Mouse (Mus musculus) CH12.LX (cell line): ENCODE results near the gene Rpl23. TPM values are rescaled to one million over a fixed set of nuclear protein-coding genes. Genes with fewer than 3 reads are reported as not detected.

Source experiments
- DNase-seq: peaks from one replicate; pipeline ENCODE4 v3.0.0-alpha.2; 2013; ENCODE audit errors: extremely low read depth
- H3K27ac ChIP-seq: 2 replicates; pipeline ENCODE4 v1.5.1; 2012; ENCODE audit warnings: low read depth, mild to moderate bottlenecking, control low read depth, moderate library complexity; ENCODE audit not compliant: insufficient read depth
- H3K27me3 ChIP-seq: replicated peaks from 2 replicates; pipeline ENCODE3; 2012; ENCODE audit warnings: inconsistent platforms
- H3K36me3 ChIP-seq, 2 experiments: replicated peaks in 1 of 2; 2 replicates each; pipeline versions ENCODE3 to v1.6.1; 2012; ENCODE audit warnings: inconsistent platforms in 1 of 2, low read length in 1 of 2, mild to moderate bottlenecking in 1 of 2, mixed read lengths in 1 of 2, moderate library complexity in 1 of 2; ENCODE audit not compliant: control insufficient read depth in 1 of 2, insufficient read depth in 1 of 2
- H3K4me1 ChIP-seq, 2 experiments: 2 replicates each; pipeline ENCODE4 v1.6.1; 2012; ENCODE audit warnings: inconsistent platforms in 1 of 2, moderate library complexity in 1 of 2; ENCODE audit not compliant: insufficient read depth in 2 of 2, control insufficient read depth in 1 of 2
- H3K4me2 ChIP-seq: 2 replicates; pipeline ENCODE4 v1.6.1; 2012; ENCODE audit warnings: low read depth, mild to moderate bottlenecking, control low read depth; ENCODE audit not compliant: poor library complexity, insufficient read depth, severe bottlenecking
- H3K4me3 ChIP-seq, 3 experiments: fragments of 150-350 bp in 1 of 3; sonication (generic) in 1 of 3; replicated peaks in 1 of 3; 2 replicates each; pipeline versions ENCODE3 to v1.5.1; 2011 to 2012; ENCODE audit warnings: low read depth in 2 of 3, low read length in 2 of 3, mild to moderate bottlenecking in 2 of 3, moderate library complexity in 2 of 3, control low read depth in 1 of 3, improper control_type of control experiment in 1 of 3, inconsistent platforms in 1 of 3, mixed read lengths in 1 of 3; ENCODE audit not compliant: poor library complexity in 1 of 3
- H3K79me2 ChIP-seq: replicated peaks from 2 replicates; pipeline ENCODE4 v1.6.1; 2012; ENCODE audit warnings: mild to moderate bottlenecking, moderate library complexity; ENCODE audit not compliant: control insufficient read depth, poor library complexity, insufficient read depth, severe bottlenecking; ENCODE audit errors: extremely low read depth
- H3K9ac ChIP-seq: 2 replicates; pipeline ENCODE4 v1.6.1; 2012; ENCODE audit warnings: low read depth, mild to moderate bottlenecking, control low read depth, moderate library complexity; ENCODE audit not compliant: insufficient read depth
- H3K9me3 ChIP-seq: replicated peaks from 2 replicates; pipeline ENCODE3; 2012; ENCODE audit warnings: low read length, inconsistent platforms, mixed read lengths
- BHLHE40 ChIP-seq: IDR thresholded peaks from 2 replicates; pipeline ENCODE4 v1.6.1; 2011; ENCODE audit warnings: mild to moderate bottlenecking, low read depth, low read length, improper control_type of control experiment
- CHD1 ChIP-seq: IDR thresholded peaks from 2 replicates; pipeline ENCODE4 v1.6.1; 2012; ENCODE audit warnings: low read depth, low read length, improper control_type of control experiment, inconsistent platforms
- CTCF ChIP-seq, 2 experiments: IDR thresholded peaks in 1 of 2; conservative IDR thresholded peaks in 1 of 2; 2 replicates each; pipeline ENCODE4 v1.5.1; 2011 to 2012; ENCODE audit warnings: low read depth in 2 of 2, low read length in 2 of 2, improper control_type of control experiment in 1 of 2, inconsistent platforms in 1 of 2, mild to moderate bottlenecking in 1 of 2, moderate library complexity in 1 of 2
- ELF1 ChIP-seq: IDR thresholded peaks from 2 replicates; pipeline ENCODE4 v1.6.1; 2014; ENCODE audit warnings: low read depth, mild to moderate bottlenecking, inconsistent platforms, low read length, improper control_type of control experiment
- EP300 ChIP-seq: IDR thresholded peaks from 2 replicates; pipeline ENCODE4 v1.6.1; 2011; ENCODE audit warnings: low read length, improper control_type of control experiment
- ETS1 ChIP-seq: conservative IDR thresholded peaks from 2 replicates; pipeline ENCODE4 v1.6.1; 2012; ENCODE audit warnings: low read depth, mild to moderate bottlenecking, inconsistent platforms, low read length, improper control_type of control experiment, moderate library complexity
- GABPA ChIP-seq: IDR thresholded peaks from 2 replicates; pipeline ENCODE4 v1.6.1; 2012; ENCODE audit warnings: low read depth, low read length, improper control_type of control experiment, inconsistent platforms; ENCODE audit not compliant: insufficient replicate concordance
- IRF4 ChIP-seq: IDR thresholded peaks from 2 replicates; pipeline ENCODE4 v1.6.1; 2014; ENCODE audit warnings: low read depth, mild to moderate bottlenecking, inconsistent platforms, low read length, improper control_type of control experiment
- JUN ChIP-seq: IDR thresholded peaks from 2 replicates; pipeline ENCODE4 v1.6.1; 2011; ENCODE audit warnings: low read depth, mild to moderate bottlenecking, low read length, improper control_type of control experiment, moderate library complexity; ENCODE audit not compliant: insufficient read depth
- JUND ChIP-seq: conservative IDR thresholded peaks from 2 replicates; pipeline ENCODE4 v1.6.1; 2011; ENCODE audit warnings: low read depth, low read length, improper control_type of control experiment
- KAT2A ChIP-seq: IDR thresholded peaks from 2 replicates; pipeline ENCODE4 v1.6.1; 2012; ENCODE audit warnings: low read length, improper control_type of control experiment, inconsistent platforms; ENCODE audit not compliant: insufficient replicate concordance
- MAFK ChIP-seq: IDR thresholded peaks from 2 replicates; pipeline ENCODE4 v1.6.1; 2011; ENCODE audit warnings: low read length, improper control_type of control experiment; ENCODE audit not compliant: insufficient replicate concordance
- MEF2A ChIP-seq: IDR thresholded peaks from 2 replicates; pipeline ENCODE4 v1.6.1; 2014; ENCODE audit warnings: low read depth, mild to moderate bottlenecking, inconsistent platforms, low read length, improper control_type of control experiment, borderline replicate concordance
- MXI1 ChIP-seq: IDR thresholded peaks from 2 replicates; pipeline ENCODE4 v1.6.1; 2011; ENCODE audit warnings: mild to moderate bottlenecking, low read depth, low read length, improper control_type of control experiment
- MYC ChIP-seq: IDR thresholded peaks from 2 replicates; pipeline ENCODE4 v1.6.1; 2011; ENCODE audit warnings: low read depth, mild to moderate bottlenecking, improper control_type of control experiment, low read length
- NELFE ChIP-seq: IDR thresholded peaks from 2 replicates; pipeline ENCODE4 v1.6.1; 2011; ENCODE audit warnings: low read depth, low read length, improper control_type of control experiment
- PAX5 ChIP-seq: IDR thresholded peaks from 2 replicates; pipeline ENCODE4 v1.6.1; 2012; ENCODE audit warnings: low read length, inconsistent platforms, mixed read lengths
- POLR2A ChIP-seq: IDR thresholded peaks from 2 replicates; pipeline ENCODE4 v1.6.1; 2011; ENCODE audit warnings: low read depth, mild to moderate bottlenecking, improper control_type of control experiment, low read length
- POLR2AphosphoS2 ChIP-seq: IDR thresholded peaks from 2 replicates; pipeline ENCODE4 v1.6.1; 2011; ENCODE audit warnings: low read depth, low read length, improper control_type of control experiment
- RAD21 ChIP-seq: IDR thresholded peaks from 2 replicates; pipeline ENCODE4 v1.6.1; 2011; ENCODE audit warnings: low read depth, mild to moderate bottlenecking, low read length, improper control_type of control experiment, moderate library complexity
- RCOR1 ChIP-seq: conservative IDR thresholded peaks from 2 replicates; pipeline ENCODE4 v1.6.1; 2012; ENCODE audit warnings: low read depth, mild to moderate bottlenecking, inconsistent platforms, low read length, improper control_type of control experiment
- SMC3 ChIP-seq: IDR thresholded peaks from 2 replicates; pipeline ENCODE4 v1.6.1; 2011; ENCODE audit warnings: low read depth, low read length, improper control_type of control experiment
- TBP ChIP-seq: conservative IDR thresholded peaks from 2 replicates; pipeline ENCODE4 v1.6.1; 2011; ENCODE audit warnings: low read depth, low read length, improper control_type of control experiment
- TCF12 ChIP-seq: IDR thresholded peaks from 2 replicates; pipeline ENCODE4 v1.6.1; 2014; ENCODE audit warnings: low read depth, mild to moderate bottlenecking, inconsistent platforms, low read length, improper control_type of control experiment
- UBTF ChIP-seq: IDR thresholded peaks from 2 replicates; pipeline ENCODE4 v1.6.1; 2012; ENCODE audit warnings: low read depth, mild to moderate bottlenecking, inconsistent platforms, low read length, improper control_type of control experiment, moderate library complexity
- USF1 ChIP-seq: IDR thresholded peaks from 2 replicates; pipeline ENCODE4 v1.6.1; 2014; ENCODE audit warnings: low read depth, mild to moderate bottlenecking, inconsistent platforms, low read length, improper control_type of control experiment
- USF2 ChIP-seq: conservative IDR thresholded peaks from 2 replicates; pipeline ENCODE4 v1.6.1; 2011; ENCODE audit warnings: low read depth, low read length, improper control_type of control experiment
- ZC3H11A ChIP-seq: IDR thresholded peaks from 2 replicates; pipeline ENCODE4 v1.6.1; 2012; ENCODE audit warnings: low read depth, mild to moderate bottlenecking, inconsistent platforms, low read length, improper control_type of control experiment
- ZKSCAN1 ChIP-seq: IDR thresholded peaks from 2 replicates; pipeline ENCODE4 v1.6.1; 2012; ENCODE audit warnings: low read depth, inconsistent platforms, low read length, improper control_type of control experiment, borderline replicate concordance
- ZMIZ1 ChIP-seq: IDR thresholded peaks from 2 replicates; pipeline ENCODE4 v1.6.1; 2012; ENCODE audit warnings: low read depth, mild to moderate bottlenecking, inconsistent platforms, low read length, improper control_type of control experiment
- ZNF384 ChIP-seq: IDR thresholded peaks from 2 replicates; pipeline ENCODE4 v1.6.1; 2012; ENCODE audit warnings: low read depth, low read length, improper control_type of control experiment, inconsistent platforms
- dilution Hi-C: fragments of 300-500 bp; cut with MboI; formaldehyde crosslinking; loops from 2 replicates; pipeline ENCODE4 v1.14.3; 2020; ENCODE audit warnings: low sequenced_read_pairs; ENCODE audit not compliant: extremely low pct_unique_long_range_greater_than_20kb, extremely low pct_ligation_motif_present
- in situ Hi-C: fragments of 300-500 bp; cut with MboI; formaldehyde crosslinking; loops from 3 replicates; pipeline ENCODE4 v1.14.3; 2019; ENCODE audit warnings: low sequenced_read_pairs, low pct_ligation_motif_present, low pct_unique_long_range_greater_than_20kb, mixed read lengths
- polyA plus RNA-seq: library from polyadenylated mRNA; unstranded; fragments of >175 nt; gene quantifications from 2 replicates; pipeline ENCODE4 v1.2.1, GENCODE M21; 2012; ENCODE audit warnings: low read depth; ENCODE audit not compliant: insufficient read length
- total RNA-seq, 2 experiments: library from RNA; depleted of rRNA; stranded (reverse); fragments of 300-350 nt in 1 of 2; fragments of >200 nt in 1 of 2; gene quantifications; 2 replicates each; pipeline ENCODE4 v1.2.3; 2012 to 2014

Rpl23 gene
- total and polyA plus RNA-seq, 3 experiments: 1,387 to 2,073 (median 1,878) TPM

DNA sequence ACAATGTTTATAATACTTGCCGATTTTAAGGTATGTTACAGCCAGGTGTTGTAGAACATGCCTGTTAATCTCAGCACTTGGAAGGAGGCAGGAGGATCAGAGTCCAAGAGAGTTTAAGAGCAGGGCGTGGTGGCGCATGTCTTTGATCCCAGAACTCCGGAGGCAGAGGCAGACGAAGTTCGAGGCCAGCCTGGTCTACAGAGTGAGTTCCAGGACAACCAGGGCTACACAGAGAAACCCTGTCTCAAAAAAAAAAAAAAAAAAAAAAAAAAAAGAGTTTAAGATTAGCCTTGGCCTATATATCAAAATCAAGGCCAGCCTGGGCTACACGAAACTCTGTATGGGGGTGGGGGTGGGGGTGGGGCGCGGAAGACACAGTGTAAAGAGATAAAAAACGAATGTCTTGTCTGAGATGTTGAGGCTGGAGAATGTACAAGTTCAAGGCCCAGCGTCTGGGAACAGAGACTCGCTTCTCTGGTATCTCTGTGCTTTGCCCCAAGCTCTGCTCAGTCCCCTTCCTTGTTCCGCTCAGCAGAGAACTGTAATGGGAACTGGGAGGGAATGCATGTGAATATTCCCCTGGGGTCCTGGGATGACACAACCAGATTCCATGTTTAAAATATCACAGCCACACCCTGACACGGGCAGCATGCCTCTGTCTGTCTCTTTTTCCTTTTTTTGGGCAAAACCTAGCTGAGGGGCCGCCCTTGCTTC, 15.3 kb upstream of the Rpl23 start:
- Histone ChIP-seq H3K27me3 (no peaks in the 10 kb centered on the region), H3K9me3 (no peaks in the 10 kb centered on the region), H3K27ac (no peak overlapping the region), H3K79me2 (no peaks in the 10 kb centered on the region), H3K4me3 (peak overlapping the region; percentile 7 to 79 (median 19)), H3K36me3 (peaks cover 0 to 2% of the 10 kb centered on the region in 2 experiments), H3K4me1 (peaks cover 14 to 53% of the 10 kb centered on the region in 2 experiments), H3K9ac (no peak overlapping the region), H3K4me2 (peak overlapping the region; percentile 12; the same call in 1 of the 2 replicates)
- peak; percentile 29; the same call in 1 of the 2 replicates for TF ChIP-seq ZNF384
- no peak for TF ChIP-seq TCF12
- no peak for TF ChIP-seq CTCF (conservative IDR thresholded peaks at IDR 0.05 in 1 of 2, IDR thresholded peaks at IDR 0.05 in 1 of 2; ENCODE audit: low read depth in 2 of 2, low read length in 2 of 2)
- TF ChIP-seq JUND: no peak
- TF ChIP-seq MXI1: no peak
- no peak for TF ChIP-seq ELF1
- peak; percentile 45 for DNase-seq
- in situ Hi-C loops (loop anchor here (5.0 kb wide), 3 partner anchors 45 to 190 kb away; partner anchors contain the start of genes B230217C12Rik, Fbxo47 and Plxdc1), dilution Hi-C loops (no loop called here)

DNA sequence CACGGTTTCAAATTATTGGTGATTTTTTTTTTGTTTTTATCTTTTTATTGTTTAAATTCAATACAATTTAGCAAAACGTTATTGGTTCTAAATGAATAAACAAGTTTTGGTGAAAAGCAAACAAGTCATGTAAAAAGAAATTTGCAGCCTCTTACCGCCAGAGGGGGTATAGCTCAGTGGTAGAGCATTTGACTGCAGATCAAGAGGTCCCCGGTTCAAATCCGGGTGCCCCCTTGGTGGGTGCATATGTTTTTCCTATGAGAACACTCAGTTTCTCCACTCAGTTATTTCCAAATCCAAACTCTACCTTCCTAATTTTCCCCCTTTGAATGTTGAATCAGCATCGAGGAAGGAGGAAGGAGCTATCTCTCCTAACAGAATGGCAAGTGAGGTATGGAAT, 14.7 kb upstream of the Rpl23 start:
- H3K9ac ChIP-seq: no peak overlapping the region
- dilution Hi-C loops: no loop called here
- H3K9me3 ChIP-seq: no peaks in the 10 kb centered on the region
- H3K4me1 ChIP-seq: peaks cover 13 to 51% of the 10 kb centered on the region in 2 experiments
- H3K79me2 ChIP-seq: no peaks in the 10 kb centered on the region
- H3K4me2 ChIP-seq: no peak overlapping the region
- peak; percentile 88 for DNase-seq
- H3K27ac ChIP-seq: no peak overlapping the region
- peak overlapping the region; percentile 7 to 26 (median 19) for H3K4me3 ChIP-seq
- in situ Hi-C loops: loop anchor here (5.0 kb wide), 3 partner anchors 45 to 190 kb away; partner anchors contain the start of genes B230217C12Rik, Fbxo47 and Plxdc1
- peaks cover 0 to under 1% of the 10 kb centered on the region in 2 experiments for H3K36me3 ChIP-seq
- H3K27me3 ChIP-seq: no peaks in the 10 kb centered on the region
- TF ChIP-seq TBP (peak; percentile 100), ZKSCAN1 (no peak), ETS1 (no peak), CHD1 (no peak), JUN (no peak), MAFK (peak; percentile 99), IRF4 (no peak), RAD21 (no peak; the same call in 1 of the 2 replicates), ZC3H11A (no peak), MEF2A (no peak), USF1 (no peak), BHLHE40 (no peak), PAX5 (no peak), MYC (no peak), UBTF (no peak), POLR2A (no peak), ELF1 (peak; percentile 99), RCOR1 (no peak), KAT2A (peak; percentile 88; the same call in 1 of the 2 replicates), NELFE (no peak), POLR2AphosphoS2 (no peak), ZMIZ1 (no peak), JUND (peak; percentile 59), USF2 (no peak), GABPA (no peak), EP300 (no peak), MXI1 (no peak), ZNF384 (no peak), SMC3 (no peak)
